Mouse (Mus musculus): ENCODE data around the gene Olfr591.
"Not testable (repeated sequence)": the region's sequence is repeated elsewhere in the genome, so short reads cannot be mapped to it uniquely, and the experiment has no call there.

The Olfr591 gene

DNA sequence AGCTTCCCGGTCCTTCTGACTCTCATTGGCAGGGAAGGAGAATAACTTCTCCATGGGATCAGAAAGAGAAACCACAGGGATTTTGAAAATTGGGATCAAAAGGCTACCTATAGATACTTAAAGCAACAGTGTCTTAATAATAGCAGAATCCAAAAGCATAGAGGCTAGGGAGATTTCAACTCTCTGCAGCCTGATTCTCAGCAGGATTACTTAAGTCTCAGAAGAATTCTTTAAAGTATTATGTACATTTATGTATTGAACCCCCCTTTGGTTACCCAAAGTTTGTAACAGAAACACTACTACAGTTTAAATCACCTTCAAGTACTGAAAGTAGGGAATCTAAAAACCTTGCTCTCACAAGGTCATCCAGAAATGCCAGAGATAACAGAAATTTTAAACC, at the start of gene Olfr591:
Gene Olfr591, minus strand, starts transcription at position 101 of the 400 bp plus-strand sequence.
- no peak for DNase-seq (ENCODE audit: low spot score)

DNA sequence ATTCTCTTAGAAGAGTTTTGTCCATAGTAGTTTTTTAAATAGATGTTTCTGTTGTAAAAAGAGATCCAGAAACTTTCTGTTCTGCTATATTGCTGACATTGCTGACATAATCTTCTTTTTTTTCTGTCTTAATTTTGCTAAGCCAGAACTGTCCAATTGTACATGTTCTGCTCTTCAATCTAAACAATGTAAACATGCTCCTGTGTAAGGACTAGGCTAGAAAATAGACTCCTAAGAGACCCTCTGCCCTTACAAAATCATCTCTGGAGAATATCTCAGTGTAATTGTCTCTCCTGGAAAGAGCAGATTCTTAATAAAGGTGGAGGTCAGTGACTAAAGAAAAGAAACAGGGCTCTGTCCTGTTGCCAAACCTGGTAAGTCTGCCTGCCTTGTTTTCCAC, 38.6 kb upstream of the Olfr591 start, which contains the start of gene Olfr594:
Gene Olfr594, plus strand, starts transcription at position 301 of the 400 bp plus-strand sequence.
- DNase-seq (ENCODE audit: low spot score): no peak

DNA sequence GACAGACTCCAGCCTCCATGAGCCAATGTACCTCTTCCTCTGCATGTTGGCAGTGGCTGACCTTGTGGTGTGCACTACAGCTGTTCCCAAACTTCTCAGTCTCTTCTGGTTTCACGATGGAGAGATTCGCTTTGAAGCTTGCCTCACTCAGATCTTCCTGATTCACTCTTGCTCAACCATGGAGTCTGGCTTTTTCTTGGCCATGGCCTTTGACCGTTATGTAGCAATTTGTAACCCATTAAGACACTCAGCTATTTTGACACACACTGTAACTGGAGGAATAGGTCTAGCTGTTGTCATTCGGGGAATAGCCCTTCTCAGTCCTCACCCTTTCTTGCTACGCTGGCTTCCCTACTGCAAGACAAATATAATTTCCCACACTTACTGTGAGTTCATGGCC, 33.9 kb upstream of the Olfr591 start:
- DNase-seq (ENCODE audit: low spot score): not testable (repeated sequence)

DNA sequence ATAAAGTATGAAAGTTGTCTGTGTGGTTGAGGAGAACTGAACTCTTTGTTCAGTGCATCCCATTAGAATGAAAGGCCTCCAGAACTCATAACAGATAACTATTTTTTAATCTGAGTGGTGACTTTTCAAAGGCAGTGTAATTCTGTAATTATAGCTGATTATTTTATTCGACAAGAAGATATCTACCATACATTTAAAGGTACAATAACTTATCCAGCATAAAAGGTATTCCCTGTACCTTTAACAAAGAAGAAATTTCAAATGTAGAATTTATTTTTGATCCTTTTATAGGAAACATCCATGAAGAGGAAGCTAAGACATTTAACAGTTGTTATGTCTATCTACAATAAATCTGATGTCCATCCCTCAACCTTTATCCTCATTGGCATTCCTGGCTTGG, 33.4 kb upstream of the Olfr591 start, which contains the start of gene Olfr593:
Gene Olfr593, plus strand, starts transcription at position 301 of the 400 bp plus-strand sequence.
- DNase-seq (ENCODE audit: low spot score): no peak

DNA sequence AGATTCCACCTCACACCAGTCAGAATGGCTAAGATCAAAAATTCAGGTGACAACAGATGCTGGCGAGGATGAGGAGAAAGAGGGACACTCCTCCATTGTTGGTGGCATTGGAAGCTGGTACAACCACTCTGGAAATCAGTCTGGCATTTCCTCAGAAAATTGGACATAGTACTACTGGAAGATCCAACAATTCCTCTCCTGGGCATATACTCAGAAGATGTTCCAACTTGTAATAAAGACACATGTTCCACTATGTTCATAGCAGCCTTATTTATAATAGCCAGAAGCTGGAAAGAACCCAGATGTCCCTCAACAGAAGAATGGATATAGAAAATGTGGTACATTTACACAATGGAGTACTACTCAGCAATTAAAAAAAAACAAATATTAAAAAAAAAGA, 6.4 kb upstream of the Olfr591 start, which contains the start of gene Olfr592:
Gene Olfr592, plus strand, starts transcription at position 301 of the 400 bp plus-strand sequence.
- DNase-seq (ENCODE audit: low spot score): not testable (repeated sequence)

DNA sequence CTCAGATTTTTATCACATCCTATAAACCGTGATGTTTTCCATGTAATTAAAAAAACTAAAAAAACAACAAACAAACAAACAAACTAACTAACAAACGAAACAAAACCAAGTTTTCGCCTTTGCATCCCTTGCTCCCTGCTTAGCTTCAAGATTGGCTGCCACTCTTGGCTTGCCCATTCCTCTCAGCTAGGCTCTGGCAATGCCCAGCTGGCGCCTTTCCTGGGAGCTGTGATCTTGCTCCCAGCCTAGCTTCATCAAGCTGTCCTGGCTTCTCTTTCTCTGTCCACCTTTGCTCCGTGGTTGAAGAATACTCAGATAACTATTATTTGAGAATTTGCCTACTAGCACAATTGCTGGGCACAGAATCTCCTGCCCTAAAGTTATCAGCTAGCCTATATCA, 8.4 kb downstream of the Olfr591 start:
- no peak for DNase-seq (ENCODE audit: low spot score)

DNA sequence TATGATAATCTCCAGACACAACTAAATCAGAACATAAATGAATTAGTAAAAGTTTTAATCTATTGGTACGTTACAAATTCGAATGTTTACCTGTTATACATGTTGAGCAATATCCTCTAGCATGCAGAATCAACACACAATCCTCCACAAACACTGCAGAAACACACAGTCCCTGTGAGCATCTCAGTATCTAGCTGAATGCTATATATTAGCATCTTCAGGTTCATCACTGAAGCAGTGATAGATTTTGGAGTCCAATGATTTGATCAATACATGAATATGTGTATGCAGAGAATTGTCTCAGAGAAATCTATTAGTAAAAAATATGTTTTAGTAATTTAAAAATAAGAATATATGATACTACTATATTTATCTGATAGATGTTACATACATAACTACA, 21.9 kb downstream of the Olfr591 start, which contains the start of gene Olfr589:
Gene Olfr589, minus strand, starts transcription at position 101 of the 400 bp plus-strand sequence.
- DNase-seq (ENCODE audit: low spot score): no peak

DNA sequence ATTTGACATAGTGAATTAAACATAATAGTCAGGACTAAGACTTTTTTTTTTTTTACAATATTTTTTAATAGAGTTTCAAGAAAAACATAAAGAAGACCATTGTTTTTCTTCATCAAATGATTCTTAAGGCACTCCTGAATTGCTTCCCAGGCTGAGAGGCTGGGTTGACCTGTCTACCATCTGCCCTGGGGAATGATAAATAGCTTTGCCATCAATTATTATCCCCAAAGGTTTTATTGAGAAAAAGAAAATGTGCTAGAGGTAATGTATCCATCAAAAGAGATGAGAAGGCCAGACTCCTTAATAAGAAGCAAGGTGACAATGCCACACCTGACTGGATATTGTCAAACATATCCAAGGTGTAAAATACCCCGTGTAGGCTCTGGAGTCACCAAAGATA, 37.6 kb downstream of the Olfr591 start, which contains the start of gene Olfr588-ps1:
Gene Olfr588-ps1, plus strand, starts transcription at position 301 of the 400 bp plus-strand sequence.
- no peak for DNase-seq (ENCODE audit: low spot score)

DNA sequence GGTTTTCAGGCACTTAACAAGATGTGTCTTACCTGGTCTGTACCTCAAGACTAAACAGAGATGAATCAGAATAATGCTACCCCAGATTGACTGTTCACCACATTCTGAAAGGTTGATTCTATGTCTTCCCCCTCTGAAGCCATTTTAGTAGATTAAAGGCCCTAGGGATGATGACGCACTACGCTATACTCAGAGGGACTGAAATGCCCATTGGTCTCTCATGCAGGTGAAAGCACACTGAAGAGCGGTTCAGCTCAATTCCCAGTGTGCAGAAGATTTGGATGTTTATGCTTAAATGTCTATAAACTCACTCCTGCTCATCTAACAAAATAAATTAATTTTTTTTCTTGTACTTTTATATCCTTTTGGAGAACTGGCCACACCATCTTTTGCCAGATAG, 52.6 kb downstream of the Olfr591 start, which contains the start of gene Olfr586:
Gene Olfr586, minus strand, starts transcription at position 101 of the 400 bp plus-strand sequence.
- no peak for DNase-seq (ENCODE audit: low spot score)

DNA sequence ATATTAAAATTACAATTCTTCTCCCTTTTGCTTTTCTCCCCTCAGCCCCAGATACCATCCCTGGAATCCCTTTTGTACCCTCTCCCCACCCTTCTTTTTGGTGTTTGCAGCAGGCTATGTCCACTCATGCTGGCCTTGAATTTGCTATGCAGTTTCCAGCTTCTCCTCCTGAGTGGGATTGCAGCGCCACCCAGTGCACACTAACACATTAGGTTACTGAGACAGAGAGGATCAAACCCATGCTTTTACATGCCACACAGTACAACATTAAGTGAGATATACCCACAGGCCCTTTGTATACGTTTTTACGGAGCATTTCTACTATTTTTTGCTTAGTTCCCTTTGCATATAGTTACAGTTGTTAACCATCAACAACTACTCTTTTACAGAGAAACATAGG, 58.7 kb downstream of the Olfr591 start:
- no peak for DNase-seq (ENCODE audit: low spot score)
